Mouse (Mus musculus) liver, embryonic 16.5 days (tissue): ENCODE measurements around the gene Olfr1031. TPM values are rescaled to one million over a fixed set of nuclear protein-coding genes. Genes with fewer than 3 reads are reported as not detected.
"Not testable (repeated sequence)": the region's sequence is repeated elsewhere in the genome, so short reads cannot be mapped to it uniquely, and the experiment has no call there.

Experiments
- ATAC-seq: fragments of 200-750 bp; cut with Nextera tagmentation; 2 replicates; pipeline ENCODE4 v1.8.0; 2017; ENCODE audit warnings: low read depth, mild to moderate bottlenecking, moderate number of reproducible peaks, moderate library complexity
- H3K27ac ChIP-seq: fragments of 300-500 bp; sonication (generic); 2 replicates; pipeline ENCODE4 v1.5.1; 2014; ENCODE audit warnings: mild to moderate bottlenecking, low read length
- H3K27me3 ChIP-seq: fragments of 300-500 bp; sonication (generic); 2 replicates; pipeline ENCODE4 v1.6.1; 2014; ENCODE audit warnings: low read depth, low read length, mixed read lengths; ENCODE audit not compliant: control insufficient read depth, insufficient read depth
- H3K36me3 ChIP-seq: fragments of 300-500 bp; sonication (generic); 2 replicates; pipeline ENCODE4 v1.6.1; 2014; ENCODE audit warnings: mild to moderate bottlenecking; ENCODE audit not compliant: control insufficient read depth, insufficient read depth
- H3K4me1 ChIP-seq: fragments of 300-500 bp; sonication (generic); 2 replicates; pipeline ENCODE4 v1.6.1; 2014; ENCODE audit warnings: low read depth, low read length, mixed read lengths; ENCODE audit not compliant: control insufficient read depth
- H3K4me2 ChIP-seq: fragments of 300-500 bp; sonication (generic); 2 replicates; pipeline ENCODE4 v1.6.1; 2014; ENCODE audit warnings: low read depth, low read length, mixed read lengths
- H3K4me3 ChIP-seq: fragments of 300-500 bp; sonication (generic); 2 replicates; pipeline ENCODE4 v1.5.1; 2014; ENCODE audit warnings: low read depth, mild to moderate bottlenecking, low read length
- H3K9ac ChIP-seq: fragments of 300-500 bp; sonication (generic); 2 replicates; pipeline ENCODE4 v1.6.1; 2014; ENCODE audit warnings: low read depth, low read length
- H3K9me3 ChIP-seq: fragments of 300-500 bp; sonication (generic); replicated peaks from 2 replicates; pipeline ENCODE4 v1.6.1; 2016; ENCODE audit warnings: low read length; ENCODE audit not compliant: control insufficient read depth
- WGBS: fragments of 180-500 bp; shearing (Covaris S2); extraction: QIAGEN DNeasy Blood & Tissue Kit; methylation state at CpG from one replicate; pipeline ENCODE4 v1.1.7; 2014; ENCODE audit not compliant: insufficient replicate concordance; 5-methylcytosine and 5-hydroxymethylcytosine counted together
- polyA plus RNA-seq: library from polyadenylated mRNA; unstranded; fragments of >200 nt; fragmentation: Nextera tagmentation; extraction: Ambion mirVana; gene quantifications from 2 replicates; pipeline ENCODE4 v1.2.1, GENCODE M21; 2015

Olfr1031 gene
- polyA plus RNA-seq = not detected in 2 replicates

- Histone ChIP-seq H3K4me2 (no peak within 1 kb of the TSS), H3K27ac (no peak within 1 kb of the TSS), H3K36me3 (no peaks in the 10 kb centered on the region), H3K4me3 (no peak within 1 kb of the TSS), H3K4me1 (no peaks in the 10 kb centered on the region), H3K27me3 (no peaks in the 10 kb centered on the region), H3K9ac (no peak within 1 kb of the TSS), H3K9me3 (no peaks in the 10 kb centered on the region)
- WGBS = 34% methylated on average over 3 of the region's 3 CpGs
- ATAC-seq = no peak
Observed at GRCm38 (mm10) chr2:85990004-85990403, at the start of gene Olfr1031. TSS of gene Olfr1031 (plus strand) at chr2:85990304.

- H3K27ac ChIP-seq = no peak within 1 kb of the TSS
- ATAC-seq = no peak
- no peak within 1 kb of the TSS for H3K4me2 ChIP-seq
- H3K9ac ChIP-seq = no peak within 1 kb of the TSS
- WGBS = 36% methylated on average over 1 of the region's 1 CpGs
- no peaks in the 10 kb centered on the region for H3K27me3 ChIP-seq
- H3K36me3 ChIP-seq = no peaks in the 10 kb centered on the region
- H3K4me3 ChIP-seq = no peak within 1 kb of the TSS
- H3K9me3 ChIP-seq = no peaks in the 10 kb centered on the region
- no peaks in the 10 kb centered on the region for H3K4me1 ChIP-seq
Observed at GRCm38 (mm10) chr2:85950137-85950536, 40.0 kb upstream of the Olfr1031 start, which contains the start of gene Olfr1028. TSS of gene Olfr1028 (plus strand) at chr2:85950437.

GRCm38 (mm10) chr2:85973595-85973994 is 16.5 kb upstream of the Olfr1031 start, which contains the start of gene Olfr1029:
TSS of gene Olfr1029 (plus strand) at chr2:85973895.
- Histone ChIP-seq H3K9me3 (no peaks in the 10 kb centered on the region), H3K9ac (no peak within 1 kb of the TSS), H3K27me3 (no peaks in the 10 kb centered on the region), H3K36me3 (no peaks in the 10 kb centered on the region), H3K27ac (no peak within 1 kb of the TSS), H3K4me3 (no peak within 1 kb of the TSS), H3K4me1 (no peaks in the 10 kb centered on the region), H3K4me2 (no peak within 1 kb of the TSS)
- no peak for ATAC-seq
- WGBS = 62% methylated on average over 2 of the region's 2 CpGs

GRCm38 (mm10) chr2:85978976-85979375 is 11.1 kb upstream of the Olfr1031 start, which contains the start of gene Olfr1030:
TSS of gene Olfr1030 (plus strand) at chr2:85979276.
- ATAC-seq = no peak

GRCm38 (mm10) chr2:86005240-86005639 is 15.1 kb downstream of the Olfr1031 start, which contains the start of gene Olfr1032:
TSS of gene Olfr1032 (plus strand) at chr2:86005540.
- 68% methylated on average over 7 of the region's 7 CpGs for WGBS
- no peaks in the 10 kb centered on the region for H3K27me3 ChIP-seq
- no peak within 1 kb of the TSS for H3K9ac ChIP-seq
- H3K4me1 ChIP-seq = no peaks in the 10 kb centered on the region
- ATAC-seq = no peak
- no peaks in the 10 kb centered on the region for H3K9me3 ChIP-seq
- H3K4me3 ChIP-seq = no peak within 1 kb of the TSS
- no peak within 1 kb of the TSS for H3K27ac ChIP-seq
- H3K4me2 ChIP-seq = no peak within 1 kb of the TSS
- no peaks in the 10 kb centered on the region for H3K36me3 ChIP-seq

More at GRCm38 (mm10) chr2:85978976-85979375, 11.1 kb upstream of the Olfr1031 start, which contains the start of gene Olfr1030:
- Histone ChIP-seq H3K9me3 (no peaks in the 10 kb centered on the region), H3K36me3 (no peaks in the 10 kb centered on the region), H3K4me3 (no peak within 1 kb of the TSS), H3K27me3 (no peaks in the 10 kb centered on the region), H3K9ac (no peak within 1 kb of the TSS), H3K4me1 (no peaks in the 10 kb centered on the region), H3K4me2 (no peak within 1 kb of the TSS), H3K27ac (no peak within 1 kb of the TSS)
- 52% methylated on average over 1 of the region's 1 CpGs for WGBS

- H3K4me3 ChIP-seq = peak within 1 kb of the TSS; percentile 41
- not testable (repeated sequence) for H3K27me3 ChIP-seq, H3K9ac ChIP-seq, ATAC-seq, H3K9me3 ChIP-seq, H3K4me1 ChIP-seq, H3K36me3 ChIP-seq
- peak within 1 kb of the TSS; percentile 14; the same call in 1 of the 2 replicates for H3K27ac ChIP-seq
- peak within 1 kb of the TSS; percentile 27; the same call in 1 of the 2 replicates for H3K4me2 ChIP-seq
- WGBS = 1% methylated on average over 10 of the region's 11 CpGs
Observed at GRCm38 (mm10) chr2:86020406-86020805, 30.3 kb downstream of the Olfr1031 start, which contains the start of gene Olfr1033. TSS of gene Olfr1033 (plus strand) at chr2:86020633.

GRCm38 (mm10) chr2:86021518-86021917 is 31.4 kb downstream of the Olfr1031 start:
- H3K9ac ChIP-seq, H3K27ac ChIP-seq, H3K36me3 ChIP-seq, H3K4me1 ChIP-seq, H3K27me3 ChIP-seq, ATAC-seq, H3K9me3 ChIP-seq, H3K4me3 ChIP-seq, H3K4me2 ChIP-seq: not testable (repeated sequence)
- 43% methylated on average over 3 of the region's 9 CpGs for WGBS

Other genes starting within 250 kb of the Olfr1031 start
- not detected in 2 replicates for gene Olfr1012, start 227.5 kb upstream of the Olfr1031 start, polyA plus RNA-seq
- gene Olfr1013, start 223.2 kb upstream of the Olfr1031 start, polyA plus RNA-seq = not detected in 2 replicates
- gene Olfr1014, start 217.6 kb upstream of the Olfr1031 start, polyA plus RNA-seq = not detected in 2 replicates
- gene Olfr1015, start 208.3 kb upstream of the Olfr1031 start, polyA plus RNA-seq = not detected in 2 replicates
- gene Olfr1016, start 187.8 kb upstream of the Olfr1031 start, polyA plus RNA-seq = not detected in 2 replicates
- gene Olfr1018, start 171.8 kb upstream of the Olfr1031 start, polyA plus RNA-seq = not detected in 2 replicates
- not detected in 2 replicates for gene Olfr1019, start 144.8 kb upstream of the Olfr1031 start, polyA plus RNA-seq
- not detected in 2 replicates for gene Olfr1020, start 143.3 kb upstream of the Olfr1031 start, polyA plus RNA-seq
- not detected in 2 replicates for gene Olfr1022, start 121.7 kb upstream of the Olfr1031 start, polyA plus RNA-seq
- not detected in 2 replicates for gene Olfr1023, start 104.7 kb upstream of the Olfr1031 start, polyA plus RNA-seq
- gene Olfr1024, start 85.3 kb upstream of the Olfr1031 start, polyA plus RNA-seq = not detected in 2 replicates
- not detected in 2 replicates for gene Olfr1025-ps1, start 75.1 kb upstream of the Olfr1031 start, polyA plus RNA-seq
- gene Olfr1026, start 68.7 kb upstream of the Olfr1031 start, polyA plus RNA-seq = not detected in 2 replicates
- not detected in 2 replicates for gene Olfr1028, start 39.9 kb upstream of the Olfr1031 start, polyA plus RNA-seq
- gene Olfr1029, start 16.4 kb upstream of the Olfr1031 start, polyA plus RNA-seq = not detected in 2 replicates
- not detected in 2 replicates for gene Olfr1030, start 11.0 kb upstream of the Olfr1031 start, polyA plus RNA-seq
- gene Olfr1032, start 15.2 kb downstream of the Olfr1031 start, polyA plus RNA-seq = not detected in 2 replicates
- 1.1 and 1.5 TPM in 2 replicates for gene Olfr1033, start 30.3 kb downstream of the Olfr1031 start, polyA plus RNA-seq
- 0.05 and 0.06 TPM in 2 replicates for gene Olfr1034, start 55.6 kb downstream of the Olfr1031 start, polyA plus RNA-seq
- not detected in 2 replicates for gene Olfr1036, start 83.7 kb downstream of the Olfr1031 start, polyA plus RNA-seq
- not detected in 2 replicates for gene Olfr1037, start 97.1 kb downstream of the Olfr1031 start, polyA plus RNA-seq
- not detected in 2 replicates for gene Olfr1039, start 145.6 kb downstream of the Olfr1031 start, polyA plus RNA-seq
- gene Olfr1040, start 156.4 kb downstream of the Olfr1031 start, polyA plus RNA-seq = not detected in 2 replicates
- not detected in 2 replicates for gene Olfr1042, start 171.5 kb downstream of the Olfr1031 start, polyA plus RNA-seq
- not detected in 2 replicates for gene Olfr1043, start 177.2 kb downstream of the Olfr1031 start, polyA plus RNA-seq
- gene Olfr1044, start 187.5 kb downstream of the Olfr1031 start, polyA plus RNA-seq = not detected in 2 replicates
- not detected in 2 replicates for gene Olfr52, start 195.4 kb downstream of the Olfr1031 start, polyA plus RNA-seq
- gene Olfr1045, start 212.7 kb downstream of the Olfr1031 start, polyA plus RNA-seq = not detected in 2 replicates
- gene Olfr1046, start 229.0 kb downstream of the Olfr1031 start, polyA plus RNA-seq = not detected in 2 replicates
- gene Olfr1047, start 241.1 kb downstream of the Olfr1031 start, polyA plus RNA-seq = not detected in 2 replicates
- not detected in 2 replicates for gene Olfr1048, start 250.0 kb downstream of the Olfr1031 start, polyA plus RNA-seq